Mouse (Mus musculus): ENCODE results near the gene Inafm1. TPM values are rescaled to one million over a fixed set of nuclear protein-coding genes. Genes with fewer than 3 reads are reported as not detected.
A peak's percentile ranks its signal among the peaks of the same experiment; 100 is the strongest.
"Not testable (repeated sequence)": the region's sequence is repeated elsewhere in the genome, so short reads cannot be mapped to it uniquely, and the experiment has no call there.

Gene Inafm1
- polyA plus RNA-seq, 1 experiment from 2014 or later: 18.1 TPM

DNA sequence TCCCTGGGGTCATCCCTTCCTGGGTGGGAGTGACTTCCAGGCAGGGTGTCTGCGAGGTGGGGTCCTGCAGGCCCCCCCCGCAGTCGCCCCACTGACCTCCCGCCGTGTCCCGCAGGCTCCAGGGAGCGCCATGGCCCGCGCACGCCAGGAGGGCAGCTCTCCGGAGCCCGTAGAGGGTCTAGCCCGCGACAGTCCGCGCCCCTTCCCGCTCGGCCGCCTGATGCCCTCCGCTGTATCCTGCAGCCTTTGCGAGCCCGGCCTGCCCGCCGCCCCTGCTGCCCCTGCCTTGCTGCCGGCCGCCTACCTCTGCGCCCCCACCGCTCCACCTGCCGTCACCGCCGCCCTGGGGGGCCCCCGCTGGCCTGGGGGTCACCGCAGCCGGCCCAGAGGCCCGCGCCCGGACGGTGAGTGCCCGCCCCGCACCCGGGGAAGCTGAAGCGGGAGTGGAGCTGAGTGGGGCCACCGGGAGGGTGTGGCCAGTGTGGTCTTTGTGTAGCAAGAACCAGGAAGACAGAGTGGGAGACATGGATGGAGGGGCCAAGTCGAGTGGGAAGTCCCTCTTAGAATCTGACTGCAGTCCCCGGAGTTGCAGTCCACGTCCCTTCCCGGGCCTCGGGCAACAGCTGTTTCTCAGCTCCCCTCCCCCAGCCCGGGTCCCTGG lies 38.7 kb upstream of the Inafm1 start:
- Histone ChIP-seq H3K4me1 (replicated peaks; ENCODE audit: control insufficient read depth, insufficient read depth, low read length) (peaks cover 29% of the 10 kb centered on the region), H3K27ac (ENCODE audit: low read depth) (peak overlapping the region; percentile 93), H3K27me3 (replicated peaks; ENCODE audit: control insufficient read depth, insufficient read depth, low read length) (no peaks in the 10 kb centered on the region), H3K9me3 (ENCODE audit: control insufficient read depth, low read length) (no peaks in the 10 kb centered on the region), H3K4me3 (ENCODE audit: low read depth, low read length) (peak overlapping the region; percentile 62), H3K9ac (ENCODE audit: low read length) (peak overlapping the region; percentile 69), H3K4me2 (ENCODE audit: low read length) (peak overlapping the region; percentile 95), H3K36me3 (ENCODE audit: control insufficient read depth, insufficient read depth, low read length) (no peaks in the 10 kb centered on the region)
- WGBS: under 1% methylated on average over 49 of the region's 49 CpGs
- DNase-seq (ENCODE audit: low spot score) (peak; percentile 81), ATAC-seq (replicated peaks; ENCODE audit: low FRiP score, low TSS enrichment, low read depth) (no peak)

DNA sequence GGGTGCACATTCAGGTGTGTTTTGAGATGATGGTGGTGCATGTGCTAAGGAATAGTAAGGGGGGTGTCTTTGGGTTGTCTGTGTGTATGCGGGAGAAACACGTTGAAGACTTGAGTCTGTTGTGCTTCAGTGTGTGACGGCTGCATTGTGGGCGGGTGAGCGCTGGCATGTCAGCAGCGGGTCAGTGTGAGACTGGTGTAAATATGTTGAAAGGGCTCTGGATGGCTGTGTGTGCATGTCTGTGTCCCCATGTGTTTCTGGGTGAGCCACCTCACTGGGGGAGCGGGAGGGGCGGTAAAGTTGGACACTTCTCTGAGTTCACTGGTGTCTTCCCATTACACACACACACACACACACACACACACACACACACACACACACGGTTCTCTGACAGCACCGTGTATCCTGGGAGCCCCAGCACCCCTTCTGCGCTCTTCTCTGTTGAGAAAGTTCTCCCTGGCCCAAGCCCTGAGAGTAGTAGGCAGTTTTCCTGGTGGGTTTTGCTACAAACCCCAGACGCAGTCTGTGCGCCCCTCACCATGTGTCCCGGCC lies 38.1 kb upstream of the Inafm1 start:
- peaks cover 29% of the 10 kb centered on the region for H3K4me1 ChIP-seq (replicated peaks; ENCODE audit: control insufficient read depth, insufficient read depth, low read length)
- no peak for ATAC-seq (replicated peaks; ENCODE audit: low FRiP score, low TSS enrichment, low read depth)

DNA sequence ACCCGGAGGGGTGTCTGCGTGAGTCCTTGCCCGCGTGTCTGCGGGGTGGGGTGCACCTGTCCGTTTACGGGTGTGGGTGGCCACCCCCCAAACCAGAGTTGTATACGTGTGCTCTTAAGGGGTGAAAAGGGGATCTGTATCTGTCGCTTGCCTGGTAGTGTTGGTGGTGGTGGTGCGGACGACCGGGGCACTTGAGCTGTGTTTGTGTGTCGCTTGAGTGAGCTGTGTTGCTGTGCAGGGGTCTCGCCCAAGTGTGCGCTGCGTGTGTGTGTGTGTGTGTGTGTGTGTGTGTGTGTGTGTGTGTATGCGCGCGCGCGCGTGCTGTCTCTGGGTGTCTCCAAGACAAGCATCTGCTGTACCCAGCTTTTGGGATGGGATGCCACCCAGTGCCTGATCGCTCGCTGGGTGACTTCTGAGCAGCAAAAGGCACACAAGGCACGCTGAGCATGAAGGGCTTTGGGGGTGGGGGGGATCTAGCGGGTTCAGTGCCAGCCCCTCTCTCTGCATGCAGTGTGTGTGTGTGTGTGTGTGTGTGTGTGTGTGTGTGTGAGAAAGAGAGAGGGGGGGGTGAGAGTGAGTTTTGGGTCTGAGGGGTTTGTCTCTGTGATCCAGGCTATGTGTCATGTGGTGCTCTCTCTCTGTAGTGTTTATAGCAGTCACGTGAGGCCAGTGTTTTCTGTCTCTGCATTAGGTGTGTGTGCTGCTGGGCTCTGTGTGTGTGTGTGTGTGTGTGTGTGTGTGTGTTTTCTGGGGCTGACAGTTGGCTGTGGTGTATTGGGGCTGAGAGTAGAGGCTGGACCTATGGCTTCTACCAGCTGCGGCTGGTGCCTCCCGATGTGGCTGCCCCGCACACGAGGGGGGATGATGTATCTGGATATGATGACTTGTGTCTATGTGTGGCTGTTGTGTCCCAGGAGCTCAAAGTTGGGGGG lies 37.4 kb upstream of the Inafm1 start:
- H3K9me3 ChIP-seq (ENCODE audit: control insufficient read depth, low read length): no peaks in the 10 kb centered on the region
- H3K9ac ChIP-seq (ENCODE audit: low read length): peak overlapping the region; percentile 49; the same call in 1 of the 2 replicates
- peak overlapping the region; percentile 62 for H3K4me3 ChIP-seq (ENCODE audit: low read depth, low read length)
- no peak for ATAC-seq (replicated peaks; ENCODE audit: low FRiP score, low TSS enrichment, low read depth)
- no peak overlapping the region for H3K27ac ChIP-seq (ENCODE audit: low read depth)
- WGBS: 0% methylated on average over 31 of the region's 31 CpGs
- no peaks in the 10 kb centered on the region for H3K27me3 ChIP-seq (replicated peaks; ENCODE audit: control insufficient read depth, insufficient read depth, low read length)
- peak overlapping the region; percentile 95 for H3K4me2 ChIP-seq (ENCODE audit: low read length)
- DNase-seq (ENCODE audit: low spot score): peak; percentile 63
- H3K36me3 ChIP-seq (ENCODE audit: control insufficient read depth, insufficient read depth, low read length): no peaks in the 10 kb centered on the region
- H3K4me1 ChIP-seq (replicated peaks; ENCODE audit: control insufficient read depth, insufficient read depth, low read length): peaks cover 29% of the 10 kb centered on the region

More for the DNA sequence above, 38.1 kb upstream of the Inafm1 start:
- H3K4me2 ChIP-seq (ENCODE audit: low read length): peak overlapping the region; percentile 95
- no peaks in the 10 kb centered on the region for H3K9me3 ChIP-seq (ENCODE audit: control insufficient read depth, low read length)
- H3K27ac ChIP-seq (ENCODE audit: low read depth): peak overlapping the region; percentile 93
- H3K4me3 ChIP-seq (ENCODE audit: low read depth, low read length): peak overlapping the region; percentile 62
- WGBS: 2% methylated on average over 14 of the region's 14 CpGs
- peak; percentile 74 for DNase-seq (ENCODE audit: low spot score)
- H3K9ac ChIP-seq (ENCODE audit: low read length): peak overlapping the region; percentile 69
- no peaks in the 10 kb centered on the region for H3K36me3 ChIP-seq (ENCODE audit: control insufficient read depth, insufficient read depth, low read length)
- no peaks in the 10 kb centered on the region for H3K27me3 ChIP-seq (replicated peaks; ENCODE audit: control insufficient read depth, insufficient read depth, low read length)

DNA sequence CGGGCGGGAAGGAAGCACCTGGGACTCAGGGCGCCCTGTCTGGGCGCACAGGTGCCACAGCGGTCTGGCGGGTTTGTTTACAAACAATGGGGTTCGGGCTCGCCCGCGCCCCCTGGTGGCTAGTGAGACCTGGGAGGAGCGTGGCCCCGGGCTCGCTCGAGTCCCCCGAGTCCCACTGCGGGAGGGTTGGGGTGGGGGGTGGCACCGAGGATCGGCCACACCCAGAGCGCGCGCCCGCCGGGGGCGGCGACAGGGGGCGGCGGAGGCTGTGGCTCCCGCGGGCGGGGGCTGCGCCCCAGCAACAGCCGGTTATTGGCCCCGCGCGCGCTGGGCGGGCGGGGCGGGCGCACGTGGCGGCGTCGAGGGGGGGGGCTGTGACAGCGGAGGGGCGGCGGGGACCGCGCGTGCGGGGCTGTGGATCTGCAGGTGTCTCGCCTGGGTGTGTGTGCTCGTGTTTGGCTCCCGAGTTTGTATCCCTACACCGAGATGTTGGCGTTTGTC lies 36.7 kb upstream of the Inafm1 start:
- H3K36me3 ChIP-seq (ENCODE audit: control insufficient read depth, insufficient read depth, low read length): no peaks in the 10 kb centered on the region
- H3K4me3 ChIP-seq (ENCODE audit: low read depth, low read length): peak overlapping the region; percentile 62
- H3K27ac ChIP-seq (ENCODE audit: low read depth): peak overlapping the region; percentile 48
- H3K9me3 ChIP-seq (ENCODE audit: control insufficient read depth, low read length): no peaks in the 10 kb centered on the region
- H3K4me2 ChIP-seq (ENCODE audit: low read length): peak overlapping the region; percentile 95
- H3K9ac ChIP-seq (ENCODE audit: low read length): peak overlapping the region; percentile 49
- ATAC-seq (replicated peaks; ENCODE audit: low FRiP score, low TSS enrichment, low read depth): peak; percentile 10; the same call in 1 of the 2 replicates
- H3K27me3 ChIP-seq (replicated peaks; ENCODE audit: control insufficient read depth, insufficient read depth, low read length): no peaks in the 10 kb centered on the region
- WGBS: under 1% methylated on average over 37 of the region's 56 CpGs
- DNase-seq (ENCODE audit: low spot score): peak; percentile 87
- peaks cover 29% of the 10 kb centered on the region for H3K4me1 ChIP-seq (replicated peaks; ENCODE audit: control insufficient read depth, insufficient read depth, low read length)

DNA sequence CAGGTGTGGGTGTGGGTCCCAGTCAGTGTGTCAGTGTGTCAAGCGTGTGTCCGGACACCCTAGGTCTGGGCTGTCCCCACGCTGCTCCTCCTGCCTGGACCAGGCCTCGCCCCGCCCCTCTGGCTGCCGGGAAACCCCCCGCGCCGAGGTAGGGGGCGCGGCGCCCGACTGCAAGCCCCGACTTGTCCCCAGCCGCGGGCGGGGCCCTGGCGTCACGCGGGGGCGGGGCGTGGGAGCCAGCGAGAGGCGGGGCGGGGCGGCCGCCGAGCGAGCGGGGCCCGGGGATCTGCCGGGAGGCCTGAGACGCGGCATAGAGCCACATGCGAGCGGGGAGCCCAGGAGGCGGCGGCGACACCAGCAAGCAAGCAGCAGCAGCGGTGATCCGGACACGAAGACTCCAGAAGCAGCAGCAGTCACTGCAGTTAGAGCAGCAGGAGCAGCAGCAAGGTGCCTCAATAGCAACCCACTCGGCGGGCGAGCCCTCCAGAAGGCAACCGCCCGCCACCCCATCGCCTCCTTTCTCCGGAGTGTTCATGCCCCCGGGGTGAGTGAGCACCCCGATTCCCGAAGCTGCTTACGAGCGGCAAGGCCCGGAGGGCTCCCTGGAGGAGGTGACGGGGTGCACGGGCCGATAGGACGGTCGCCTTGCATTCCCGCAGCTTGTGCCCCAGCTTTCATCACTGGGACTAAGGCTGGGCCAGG lies 36.1 kb upstream of the Inafm1 start:
- 1% methylated on average over 60 of the region's 61 CpGs for WGBS
- peak overlapping the region; percentile 62 for H3K4me3 ChIP-seq (ENCODE audit: low read depth, low read length)
- H3K27ac ChIP-seq (ENCODE audit: low read depth): peak overlapping the region; percentile 48
- DNase-seq (ENCODE audit: low spot score): peak; percentile 84
- ATAC-seq (replicated peaks; ENCODE audit: low FRiP score, low TSS enrichment, low read depth): peak; percentile 34; the same call in 1 of the 2 replicates
- H3K4me1 ChIP-seq (replicated peaks; ENCODE audit: control insufficient read depth, insufficient read depth, low read length): peaks cover 28% of the 10 kb centered on the region
- H3K9ac ChIP-seq (ENCODE audit: low read length): peak overlapping the region; percentile 49
- no peaks in the 10 kb centered on the region for H3K27me3 ChIP-seq (replicated peaks; ENCODE audit: control insufficient read depth, insufficient read depth, low read length)
- H3K36me3 ChIP-seq (ENCODE audit: control insufficient read depth, insufficient read depth, low read length): no peaks in the 10 kb centered on the region
- H3K4me2 ChIP-seq (ENCODE audit: low read length): peak overlapping the region; percentile 95
- no peaks in the 10 kb centered on the region for H3K9me3 ChIP-seq (ENCODE audit: control insufficient read depth, low read length)

DNA sequence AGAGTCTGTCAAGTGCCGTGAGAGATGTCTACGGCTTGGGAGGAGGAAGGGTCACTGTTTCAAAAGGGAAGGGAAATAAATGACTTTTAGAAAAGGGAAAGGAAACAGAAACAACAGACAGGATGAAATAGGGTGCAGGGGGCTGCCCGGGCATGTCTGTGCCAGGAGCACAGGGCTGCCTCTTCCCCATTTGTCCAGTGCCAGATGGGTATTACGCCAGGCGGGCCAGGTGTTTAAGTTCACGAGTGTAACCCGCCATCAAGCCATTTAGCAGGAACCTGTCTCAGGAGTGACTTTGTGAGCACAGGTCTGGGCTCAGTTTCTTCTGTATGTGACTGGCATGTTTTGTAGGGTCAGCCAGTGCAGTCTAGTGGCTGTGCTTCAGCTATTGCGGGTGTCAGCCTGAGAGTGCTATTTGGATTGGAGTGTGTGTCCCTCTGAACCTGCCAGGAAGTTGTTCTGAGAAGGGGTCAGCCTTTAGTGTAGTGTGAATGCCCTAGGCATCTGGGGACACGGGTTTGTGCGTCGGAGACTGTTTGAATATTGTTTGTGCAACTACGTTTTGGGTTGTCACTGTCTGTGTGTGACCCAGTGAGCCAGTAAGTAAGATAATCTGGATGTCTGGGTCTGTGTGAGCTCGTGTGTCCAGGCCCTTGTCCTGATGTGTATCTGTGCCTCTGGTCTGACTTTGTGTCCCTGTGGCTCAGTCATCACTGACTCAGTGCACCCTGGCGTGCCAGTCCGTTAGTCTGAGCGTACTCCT lies 35.3 kb upstream of the Inafm1 start:
- Histone ChIP-seq H3K4me1 (replicated peaks; ENCODE audit: control insufficient read depth, insufficient read depth, low read length) (peaks cover 25% of the 10 kb centered on the region), H3K9ac (ENCODE audit: low read length) (peak overlapping the region; percentile 49; the same call in 1 of the 2 replicates), H3K27ac (ENCODE audit: low read depth) (peak overlapping the region; percentile 27; the same call in 1 of the 2 replicates), H3K27me3 (replicated peaks; ENCODE audit: control insufficient read depth, insufficient read depth, low read length) (no peaks in the 10 kb centered on the region), H3K4me2 (ENCODE audit: low read length) (peak overlapping the region; percentile 95), H3K36me3 (ENCODE audit: control insufficient read depth, insufficient read depth, low read length) (no peaks in the 10 kb centered on the region), H3K4me3 (ENCODE audit: low read depth, low read length) (peak overlapping the region; percentile 62), H3K9me3 (ENCODE audit: control insufficient read depth, low read length) (no peaks in the 10 kb centered on the region)
- 41% methylated on average over 16 of the region's 16 CpGs for WGBS
- no peak for ATAC-seq (replicated peaks; ENCODE audit: low FRiP score, low TSS enrichment, low read depth)
- no peak for DNase-seq (ENCODE audit: low spot score)

DNA sequence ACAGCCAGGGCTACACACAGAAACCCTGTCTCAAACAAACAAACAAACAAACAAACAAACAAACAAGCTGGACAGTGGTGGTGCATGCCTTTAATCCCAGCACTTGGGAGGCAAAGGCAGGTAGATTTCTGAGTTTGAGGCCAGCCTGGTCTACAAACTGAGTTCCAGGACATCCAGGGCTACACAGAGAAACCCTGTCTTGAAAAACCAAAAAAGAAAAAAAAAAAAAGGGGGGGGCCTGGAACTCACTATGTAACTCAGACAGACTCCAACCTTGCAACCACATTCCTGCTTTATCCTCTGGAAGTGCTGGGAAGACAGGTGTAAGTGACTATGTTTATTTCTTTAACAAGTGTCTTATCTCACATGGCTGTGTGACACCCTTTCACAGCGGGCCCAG lies 34.7 kb upstream of the Inafm1 start, which contains the start of gene Bbc3:
Gene Bbc3, plus strand, starts transcription at position 301 of the 400 bp plus-strand sequence.
- Histone ChIP-seq H3K4me1 (replicated peaks; ENCODE audit: control insufficient read depth, insufficient read depth, low read length) (peaks cover 22% of the 10 kb centered on the region), H3K4me3 (ENCODE audit: low read depth, low read length) (peak within 1 kb of the TSS; percentile 62), H3K27ac (ENCODE audit: low read depth) (peak within 1 kb of the TSS; percentile 27; the same call in 1 of the 2 replicates), H3K9ac (ENCODE audit: low read length) (peak within 1 kb of the TSS; percentile 49), H3K4me2 (ENCODE audit: low read length) (peak within 1 kb of the TSS; percentile 95)
- DNase-seq (ENCODE audit: low spot score); H3K36me3 ChIP-seq (ENCODE audit: control insufficient read depth, insufficient read depth, low read length); ATAC-seq (replicated peaks; ENCODE audit: low FRiP score, low TSS enrichment, low read depth); H3K9me3 ChIP-seq (ENCODE audit: control insufficient read depth, low read length); H3K27me3 ChIP-seq (replicated peaks; ENCODE audit: control insufficient read depth, insufficient read depth, low read length): not testable (repeated sequence)
- WGBS: 45% methylated on average over 1 of the region's 1 CpGs

All from intestine, embryonic 14.5 days (tissue).